Mouse (Mus musculus) forebrain, embryonic 11.5 days (tissue): ENCODE results near the gene Rhd. TPM values are rescaled to one million over a fixed set of nuclear protein-coding genes. Genes with fewer than 3 reads are reported as not detected.

ENCODE experiments used
- ATAC-seq: fragments of 200-750 bp; cut with Nextera tagmentation; replicated peaks from 2 replicates; pipeline ENCODE4 v1.8.0; 2017; ENCODE audit warnings: moderate TSS enrichment; ENCODE audit not compliant: low FRiP score
- DNase-seq: peaks from one replicate; pipeline ENCODE4 v3.0.0-alpha.2; 2017; ENCODE audit warnings: low spot score
- H3K27ac ChIP-seq: fragments of 300-500 bp; sonication (generic); 2 replicates; pipeline ENCODE4 v1.5.1; 2014; ENCODE audit warnings: low read depth, low read length
- H3K27me3 ChIP-seq: fragments of 300-500 bp; sonication (generic); 2 replicates; pipeline ENCODE4 v1.6.1; 2014; ENCODE audit warnings: mild to moderate bottlenecking, low read length, mixed read lengths; ENCODE audit not compliant: control insufficient read depth, insufficient read depth
- H3K36me3 ChIP-seq: fragments of 300-500 bp; sonication (generic); 2 replicates; pipeline ENCODE4 v1.6.1; 2014; ENCODE audit warnings: mild to moderate bottlenecking, low read length, moderate library complexity, mixed read lengths; ENCODE audit not compliant: control insufficient read depth, insufficient read depth
- H3K4me1 ChIP-seq: fragments of 300-500 bp; sonication (generic); replicated peaks from 2 replicates; pipeline ENCODE4 v1.6.1; 2014; ENCODE audit warnings: low read length, mixed read lengths; ENCODE audit not compliant: control insufficient read depth, insufficient read depth
- H3K4me2 ChIP-seq: fragments of 300-500 bp; sonication (generic); 2 replicates; pipeline ENCODE4 v1.6.1; 2014; ENCODE audit warnings: low read depth, mild to moderate bottlenecking, low read length, moderate library complexity, mixed read lengths; ENCODE audit not compliant: severe bottlenecking
- H3K4me3 ChIP-seq: fragments of 300-500 bp; sonication (generic); 2 replicates; pipeline ENCODE4 v1.5.1; 2014; ENCODE audit warnings: low read depth, low read length
- H3K9ac ChIP-seq: fragments of 300-500 bp; sonication (generic); 2 replicates; pipeline ENCODE4 v1.6.1; 2014; ENCODE audit warnings: low read length
- H3K9me3 ChIP-seq: fragments of 300-500 bp; sonication (generic); 2 replicates; pipeline ENCODE4 v1.6.1; 2016; ENCODE audit warnings: low read length, mixed read lengths; ENCODE audit not compliant: control insufficient read depth
- WGBS: fragments of 180-500 bp; shearing (Covaris S2); extraction: QIAGEN DNeasy Blood & Tissue Kit; methylation state at CpG from one replicate; pipeline ENCODE4 v1.1.7; 2014; 5-methylcytosine and 5-hydroxymethylcytosine counted together
- polyA plus RNA-seq: library from polyadenylated mRNA; unstranded; fragments of >200 nt; fragmentation: Nextera tagmentation; extraction: Ambion mirVana; gene quantifications from 2 replicates; pipeline ENCODE4 v1.2.1, GENCODE M21; 2014

Rhd gene
- polyA plus RNA-seq, 1 experiment from 2014 or later = 15.9 TPM

DNA sequence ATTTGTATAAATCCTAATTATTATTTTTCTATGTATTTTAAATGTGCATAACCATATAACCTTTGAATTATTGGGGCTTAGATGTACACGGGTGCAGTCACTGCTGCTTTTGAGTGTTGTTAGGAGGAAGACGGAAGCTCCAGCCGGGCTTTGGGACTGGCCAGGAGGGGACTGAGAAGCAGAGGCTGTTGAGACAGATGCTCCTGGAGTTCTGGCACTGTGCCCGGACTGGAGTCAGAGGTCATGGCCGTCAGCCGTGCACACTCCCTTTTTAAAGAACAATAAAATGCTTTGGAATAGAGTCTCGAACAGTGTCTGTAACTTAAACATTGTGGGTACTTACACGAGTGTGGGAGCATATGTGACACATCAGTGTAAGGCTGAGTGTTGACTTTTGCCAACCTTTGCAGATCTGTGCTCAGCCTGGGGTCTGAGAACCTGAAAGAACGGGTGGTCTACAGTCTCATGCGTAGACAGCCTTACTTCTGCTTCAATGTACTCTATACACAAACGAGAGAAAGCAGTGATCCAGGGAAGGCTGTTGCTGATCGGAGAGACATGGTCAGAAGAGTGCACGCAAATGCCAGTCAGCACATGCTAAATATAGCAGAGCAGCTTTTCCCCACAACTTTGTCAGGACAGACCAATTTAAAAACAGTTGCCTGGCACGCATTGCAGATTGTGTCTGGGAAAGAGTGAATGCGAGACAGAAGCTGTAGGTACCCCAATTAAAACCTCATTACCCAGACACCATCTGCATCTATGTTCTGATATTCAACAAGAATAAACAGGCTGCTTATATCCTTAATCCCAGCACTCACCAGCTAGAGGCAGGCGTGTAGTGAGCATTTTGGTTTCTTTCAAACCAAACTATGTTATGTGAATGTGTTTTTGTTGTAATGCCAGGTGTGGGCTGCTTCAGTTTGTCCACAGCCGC is 73.2 kb downstream of the Rhd start:
- DNase-seq (no peak), ATAC-seq (no peak)
- no peak overlapping the region for H3K4me3 ChIP-seq
- WGBS = 79% methylated on average over 17 of the region's 17 CpGs
- no peaks in the 10 kb centered on the region for H3K27me3 ChIP-seq
- no peak overlapping the region for H3K9ac ChIP-seq
- H3K4me2 ChIP-seq = no peak overlapping the region
- H3K4me1 ChIP-seq = no peaks in the 10 kb centered on the region
- 0 out of 2 replicates have a peak overlapping the region, but pooled peaks have one; percentile 18 for H3K27ac ChIP-seq
- peaks cover 7% of the 10 kb centered on the region; the same call in 1 of the 2 replicates for H3K36me3 ChIP-seq
- H3K9me3 ChIP-seq = no peaks in the 10 kb centered on the region

GRCm38 (mm10) chr4:134939900-134940299 is 75.6 kb downstream of the Rhd start:
- Histone ChIP-seq H3K9me3 (no peaks in the 10 kb centered on the region), H3K4me1 (no peaks in the 10 kb centered on the region), H3K4me3 (no peak overlapping the region), H3K36me3 (peaks cover 5% of the 10 kb centered on the region; the same call in 1 of the 2 replicates), H3K27ac (no peak overlapping the region), H3K9ac (no peak overlapping the region), H3K4me2 (no peak overlapping the region), H3K27me3 (no peaks in the 10 kb centered on the region)
- DNase-seq (no peak), ATAC-seq (no peak)
- WGBS = 60% methylated on average over 9 of the region's 9 CpGs

DNA sequence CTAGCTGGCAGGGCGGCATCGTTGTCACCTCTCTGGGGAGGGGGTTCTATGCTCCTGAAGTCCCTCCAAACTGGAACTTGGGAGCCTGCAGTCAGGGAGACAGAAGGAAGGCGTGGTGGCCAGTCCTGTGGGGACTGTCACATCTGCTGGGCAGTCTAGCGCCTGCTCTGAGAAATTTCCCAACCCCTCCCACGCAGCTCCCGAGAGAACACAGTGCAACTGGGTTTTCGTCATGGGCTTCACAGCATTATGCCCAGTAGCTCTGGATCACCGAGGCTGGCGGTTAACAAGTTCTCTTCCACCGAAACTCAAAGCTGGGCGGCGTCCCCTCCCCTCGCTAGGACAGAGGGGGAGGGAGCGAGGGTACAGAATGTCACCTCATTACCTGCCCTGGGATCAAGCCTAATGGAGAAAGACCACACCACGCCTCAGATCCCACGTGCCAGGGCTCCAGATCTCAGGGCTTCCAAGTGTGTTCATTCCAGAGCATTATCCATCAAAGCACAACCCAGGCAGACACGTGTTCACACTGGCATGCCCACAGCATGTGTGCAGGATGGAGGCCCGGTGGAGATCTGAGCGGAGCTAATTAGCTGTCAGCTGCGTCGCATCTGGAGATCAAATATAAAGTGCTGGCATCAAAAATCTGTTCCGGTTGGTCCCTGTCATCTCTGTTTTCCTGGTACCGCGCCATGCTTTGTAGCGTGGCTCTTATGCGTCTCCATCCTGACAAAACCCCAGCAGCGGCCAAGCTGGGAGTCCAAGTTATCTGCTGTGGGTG is 79.6 kb downstream of the Rhd start:
- no peak overlapping the region for H3K4me2 ChIP-seq
- WGBS = 59% methylated on average over 27 of the region's 27 CpGs
- H3K27me3 ChIP-seq = no peaks in the 10 kb centered on the region
- no peak for ATAC-seq
- no peaks in the 10 kb centered on the region for H3K9me3 ChIP-seq
- no peaks in the 10 kb centered on the region for H3K4me1 ChIP-seq
- no peaks in the 10 kb centered on the region for H3K36me3 ChIP-seq
- H3K9ac ChIP-seq = no peak overlapping the region
- H3K4me3 ChIP-seq = no peak overlapping the region
- H3K27ac ChIP-seq = no peak overlapping the region
- no peak for DNase-seq

Other genes starting within 250 kb of the Rhd start
- gene Man1c1, start 160.2 kb upstream of the Rhd start, polyA plus RNA-seq = 5.2 and 5.3 TPM in 2 replicates
- gene Ldlrap1, start 96.5 kb upstream of the Rhd start, polyA plus RNA-seq = 7.4 and 7.9 TPM in 2 replicates
- 43.2 and 47.5 TPM in 2 replicates for gene Maco1, start 11.2 kb upstream of the Rhd start, polyA plus RNA-seq
- gene Tmem50a, start 50.5 kb downstream of the Rhd start, polyA plus RNA-seq = 114 and 117 TPM in 2 replicates
- 332 and 356 TPM in 2 replicates for gene Rsrp1, start 59.1 kb downstream of the Rhd start, polyA plus RNA-seq
- gene Syf2, start 66.4 kb downstream of the Rhd start, polyA plus RNA-seq = 59.0 and 66.7 TPM in 2 replicates